Mouse (Mus musculus) kidney, adult 18-20 months (tissue): Measurements from ENCODE around the gene Zfp446.

ENCODE experiments used
- DNase-seq: peaks from one replicate; pipeline ENCODE4 v3.0.0; 2021

Zfp446 gene

GRCm38 (mm10) chr7:13025511-13026112 is 48.0 kb downstream of the Zfp446 start:
- DNase-seq = no peak

- DNase-seq = no peak
Measured at GRCm38 (mm10) chr7:13028986-13029385, 51.3 kb downstream of the Zfp446 start.

- no peak for DNase-seq
Measured at GRCm38 (mm10) chr7:13031069-13031468, 53.4 kb downstream of the Zfp446 start.

- no peak for DNase-seq
Measured at GRCm38 (mm10) chr7:13031983-13032382, 54.3 kb downstream of the Zfp446 start.

- no peak for DNase-seq
Measured at GRCm38 (mm10) chr7:13032541-13032940, 54.9 kb downstream of the Zfp446 start.

- DNase-seq = no peak
Measured at GRCm38 (mm10) chr7:13033451-13034147, 56.0 kb downstream of the Zfp446 start.

GRCm38 (mm10) chr7:13034148-13034977 is 56.7 kb downstream of the Zfp446 start, which contains the start of gene Chmp2a:
Chmp2a (minus strand) TSS chr7:13034807.
- DNase-seq = peak; percentile 98
